Mouse (Mus musculus): ENCODE measurements around the gene Armh3.

The Armh3 gene

DNA sequence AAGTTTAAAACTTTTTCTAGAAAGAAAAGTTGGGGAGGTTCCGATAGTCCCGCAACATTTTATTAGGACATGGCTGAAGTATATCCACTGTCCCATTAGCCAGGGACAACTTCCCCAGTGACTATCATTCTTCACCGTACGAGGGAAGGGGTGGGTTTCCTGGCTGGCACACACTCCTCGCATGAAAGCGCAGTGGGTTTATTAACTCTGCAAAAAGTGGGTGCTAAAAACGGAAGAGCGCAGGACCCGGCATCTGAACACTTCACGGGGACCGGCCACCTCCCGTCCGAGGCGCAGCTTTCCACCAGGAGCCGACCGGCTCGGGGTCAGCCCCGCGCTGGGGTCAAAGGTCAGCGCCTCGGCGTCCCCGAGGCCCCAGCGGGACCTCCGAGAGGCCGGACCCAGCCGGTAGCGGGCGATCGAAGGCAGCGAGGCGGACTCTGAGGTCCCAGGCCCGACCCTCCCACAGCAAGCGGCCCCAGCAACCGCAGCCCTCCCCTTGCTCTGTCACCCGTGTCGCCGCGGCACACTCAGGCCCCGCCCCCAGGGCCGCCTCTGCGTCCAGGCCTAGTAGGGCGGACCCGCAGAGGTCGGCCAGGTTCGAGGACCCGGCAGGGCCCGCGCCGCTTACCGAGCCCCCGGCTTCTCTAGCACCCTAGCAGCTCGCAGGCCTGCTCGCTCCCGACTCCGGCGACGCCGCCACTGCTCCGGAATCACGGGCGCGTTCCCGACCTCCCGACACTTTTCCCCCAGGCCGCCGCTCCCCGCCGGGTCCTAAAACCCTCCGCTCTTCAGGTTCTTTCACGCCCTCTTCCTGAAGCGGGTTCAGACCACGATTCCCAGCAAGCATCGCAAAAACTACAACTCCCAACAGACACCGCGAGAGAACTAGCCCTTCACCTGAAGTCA, at the start of gene Armh3:
Armh3 (minus strand) TSS at position 704 of the 909 bp plus-strand sequence.
- DNase-seq (ENCODE audit: low spot score), result peak; percentile 89

DNA sequence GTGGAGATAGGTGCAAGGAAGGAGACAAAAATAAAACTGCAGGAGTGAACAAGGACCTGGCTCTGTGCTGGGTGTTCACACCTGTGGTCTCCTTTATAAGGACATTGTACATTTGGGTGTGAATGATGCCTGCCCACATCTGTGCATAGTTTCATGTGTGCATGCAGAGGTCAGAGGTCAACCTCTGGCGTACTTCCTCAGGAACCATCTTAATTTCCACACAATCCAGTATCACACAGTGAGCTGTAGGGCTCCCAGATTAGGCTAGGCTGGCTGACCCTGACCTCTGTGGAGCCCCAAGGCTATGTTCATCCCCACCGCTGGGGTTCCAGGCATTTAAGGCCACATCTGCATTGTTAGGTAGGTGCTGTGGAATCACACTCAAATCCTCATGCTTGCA, 49.1 kb upstream of the Armh3 start:
- no peak for DNase-seq (ENCODE audit: low spot score)

DNA sequence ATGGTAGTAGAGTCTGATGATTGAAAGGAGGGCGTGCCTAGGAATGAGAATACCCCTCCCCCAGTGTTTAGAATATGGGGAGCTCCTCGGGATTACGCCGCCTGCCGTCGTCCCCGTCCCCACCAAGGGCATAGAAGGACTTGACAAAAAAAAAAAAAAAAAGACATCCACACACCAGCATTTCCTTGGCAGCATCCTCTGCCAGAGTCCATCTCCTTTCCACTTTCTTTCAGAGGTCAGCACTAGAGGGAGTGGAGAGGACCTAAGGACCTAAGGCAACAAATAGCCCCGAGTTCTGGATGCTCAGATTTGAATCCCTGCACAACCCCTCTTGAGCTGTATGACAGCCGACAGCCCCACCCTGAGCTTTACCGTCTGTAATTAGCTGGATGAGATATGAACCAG, 48.3 kb upstream of the Armh3 start:
- no peak for DNase-seq (ENCODE audit: low spot score)

DNA sequence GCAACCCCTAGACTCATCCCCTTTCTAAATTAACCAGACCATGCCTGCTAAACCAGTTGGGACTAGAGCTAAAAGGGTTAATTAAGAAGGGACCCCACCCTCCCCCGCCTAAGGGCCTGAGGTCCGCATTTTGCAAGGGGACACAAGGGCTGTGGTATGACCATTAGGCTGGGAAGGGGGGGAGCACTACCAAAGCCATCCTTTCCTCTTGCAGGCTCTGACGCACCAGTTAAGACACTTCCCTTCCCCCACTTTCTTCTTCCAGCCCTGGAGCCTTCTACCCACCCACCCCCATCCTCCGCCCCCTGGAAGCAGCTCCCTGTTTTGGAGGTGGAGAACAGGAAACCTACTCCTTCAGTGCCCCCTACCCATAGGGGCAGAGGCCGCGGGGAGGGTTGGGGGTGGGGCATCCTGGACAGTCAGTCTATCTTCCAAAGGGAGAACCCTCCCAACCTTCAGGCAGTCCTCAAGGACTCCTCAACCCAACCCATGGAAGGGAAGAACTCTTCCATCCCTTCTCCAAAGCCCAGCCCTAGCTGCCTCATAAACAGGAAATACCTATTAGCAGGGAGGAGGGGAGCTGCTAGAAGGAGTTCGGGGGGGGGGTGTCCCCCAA, 47.5 kb upstream of the Armh3 start:
- peak; percentile 45 for DNase-seq (ENCODE audit: low spot score)

DNA sequence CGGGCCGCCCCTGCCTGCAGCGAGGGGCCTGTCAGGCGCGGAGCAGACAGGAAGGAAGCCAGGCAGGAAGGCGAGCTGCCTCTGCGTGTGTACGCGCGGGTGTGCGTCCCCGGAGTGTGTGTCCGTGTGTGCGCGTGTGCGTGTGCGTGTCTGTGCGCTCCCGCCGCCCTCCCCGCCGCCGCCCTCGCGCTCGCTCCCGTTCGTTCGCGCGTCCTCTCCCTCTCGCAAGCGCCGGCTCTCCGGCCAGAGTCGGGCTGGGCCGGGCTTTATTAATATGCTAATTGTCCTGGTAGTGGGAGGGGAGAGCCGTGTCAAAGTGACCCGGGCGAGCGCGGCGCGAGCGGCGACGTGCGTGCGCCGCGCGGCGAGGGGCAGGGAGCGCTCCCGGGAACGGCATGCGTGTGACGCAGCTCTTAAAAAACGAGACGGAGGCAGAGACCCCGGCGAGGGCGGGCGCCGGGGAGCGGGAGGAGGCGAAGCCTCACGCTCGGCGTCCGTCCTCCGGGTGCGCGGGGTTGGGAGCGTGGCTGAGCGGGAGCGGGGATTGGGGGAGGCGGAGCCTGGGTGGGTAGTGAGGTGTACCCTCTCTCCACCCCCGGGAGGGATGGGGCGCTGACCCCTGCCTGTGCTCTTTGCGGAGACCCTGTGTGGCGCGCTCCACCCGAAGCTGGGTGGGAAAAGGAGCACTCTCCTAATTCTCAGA, 46.9 kb upstream of the Armh3 start, which contains the start of gene Ldb1:
Ldb1 (minus strand) TSS at position 222 of the 703 bp plus-strand sequence.
- peak; percentile 88 for DNase-seq (ENCODE audit: low spot score)

DNA sequence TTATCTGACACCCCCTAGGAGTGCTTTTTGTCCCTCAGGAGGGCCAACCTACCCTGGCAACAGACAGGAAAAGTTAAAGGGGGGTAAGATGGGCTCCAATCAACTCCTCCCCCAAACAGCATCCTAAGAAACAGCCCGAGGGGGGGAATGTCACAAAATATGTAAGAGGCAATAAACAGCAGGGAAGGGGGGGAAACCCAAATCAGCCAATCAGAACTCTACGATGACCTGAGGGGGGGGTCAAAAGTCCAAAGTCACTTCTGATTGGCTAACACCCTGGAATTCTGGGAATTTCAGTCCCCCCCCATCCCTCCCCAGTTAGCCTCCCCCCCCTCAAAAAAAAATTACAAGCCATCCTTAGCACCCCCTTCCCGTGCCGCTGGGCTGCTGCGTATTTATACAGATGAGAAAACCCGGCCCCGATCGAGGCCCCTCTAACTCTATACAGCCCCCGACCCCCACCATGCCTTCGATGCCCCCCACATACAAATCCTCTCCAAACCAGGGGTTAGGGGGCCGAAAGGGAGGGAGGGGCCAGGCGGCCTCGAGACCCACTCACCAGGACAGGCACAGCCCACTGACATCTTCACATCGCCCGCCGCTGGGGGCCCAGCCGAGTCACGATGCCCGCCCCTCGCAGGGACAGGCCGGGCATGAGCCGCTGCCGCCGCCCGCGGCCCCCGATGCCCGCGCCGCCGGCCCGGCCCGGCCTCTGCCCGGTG, 46.1 kb upstream of the Armh3 start, which contains the start of gene Pprc1:
Pprc1 (plus strand) TSS at position 616 of the 722 bp plus-strand sequence.
- no peak for DNase-seq (ENCODE audit: low spot score)

DNA sequence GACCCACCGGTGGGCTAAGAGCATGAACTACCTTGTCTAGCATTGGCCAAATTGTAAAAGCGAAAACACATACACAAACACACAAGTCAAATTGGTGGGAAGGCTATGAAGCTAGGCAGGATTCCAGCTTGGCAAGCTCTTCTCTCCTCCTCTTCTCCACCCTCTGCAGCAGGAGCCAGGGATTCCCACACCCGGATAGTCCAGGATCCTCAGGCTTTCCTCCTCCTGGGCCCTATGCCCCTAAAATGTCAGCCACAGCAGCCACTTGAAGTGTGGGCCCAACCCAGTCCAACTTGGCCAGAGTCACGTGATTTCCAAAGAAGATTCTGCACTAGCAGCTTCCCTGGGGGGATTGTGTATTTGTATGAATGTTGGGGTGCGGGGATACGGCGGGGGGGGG, 45.1 kb upstream of the Armh3 start:
- DNase-seq (ENCODE audit: low spot score), result no peak

DNA sequence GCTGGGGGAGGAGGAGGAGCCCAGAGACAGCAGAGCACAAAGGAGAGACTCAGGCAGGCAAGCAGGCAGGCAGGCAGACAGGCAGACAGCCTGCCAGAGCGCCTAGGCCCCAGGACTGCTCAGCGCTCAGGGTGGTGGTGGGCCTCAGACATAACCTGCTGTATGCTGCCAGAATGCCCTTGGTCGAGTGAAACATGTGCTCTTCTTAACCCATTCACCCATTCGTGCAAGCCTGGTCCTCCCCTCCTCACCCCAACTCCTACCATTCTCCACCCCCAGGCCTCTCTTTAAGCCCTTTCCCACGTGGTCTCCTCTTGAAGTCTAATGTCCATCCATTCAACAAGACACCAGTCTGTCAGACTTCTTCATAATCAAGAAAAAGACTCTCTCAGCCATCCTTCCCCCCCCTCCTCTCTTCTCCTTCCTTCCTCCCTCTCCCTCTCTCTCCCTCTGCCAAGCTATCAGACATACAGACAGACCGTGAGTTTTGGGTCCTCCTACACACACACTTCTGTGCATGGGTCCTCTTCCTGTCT, 44.3 kb upstream of the Armh3 start:
- no peak for DNase-seq (ENCODE audit: low spot score)

DNA sequence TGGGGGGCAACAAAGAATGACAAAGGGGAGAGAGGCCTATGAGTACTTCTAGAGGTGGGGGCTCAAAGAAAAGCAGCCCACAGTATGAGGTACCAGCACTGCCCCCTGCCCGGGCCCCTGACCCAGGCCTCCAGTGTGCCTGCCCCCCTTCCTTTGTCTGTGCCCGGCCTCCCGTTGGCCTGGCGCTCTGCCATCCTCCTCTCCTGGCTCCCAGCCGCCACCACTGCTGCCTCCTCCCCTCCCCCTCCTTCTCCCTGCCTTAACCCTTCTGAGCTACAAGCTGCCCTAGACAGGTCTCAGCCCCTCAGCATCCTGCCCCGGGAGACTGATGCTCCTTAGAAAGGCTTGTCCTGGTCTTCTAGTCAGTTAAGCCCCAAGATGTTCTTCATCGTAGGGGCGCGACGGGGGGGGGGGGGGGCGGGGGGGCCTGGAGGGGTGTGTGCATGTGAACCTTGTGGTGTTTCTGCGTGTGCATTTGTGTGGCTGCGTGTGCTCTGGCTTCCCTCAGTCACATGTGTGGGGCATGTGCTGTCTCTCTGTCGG, 43.7 kb upstream of the Armh3 start:
- DNase-seq (ENCODE audit: low spot score), result peak; percentile 90

DNA sequence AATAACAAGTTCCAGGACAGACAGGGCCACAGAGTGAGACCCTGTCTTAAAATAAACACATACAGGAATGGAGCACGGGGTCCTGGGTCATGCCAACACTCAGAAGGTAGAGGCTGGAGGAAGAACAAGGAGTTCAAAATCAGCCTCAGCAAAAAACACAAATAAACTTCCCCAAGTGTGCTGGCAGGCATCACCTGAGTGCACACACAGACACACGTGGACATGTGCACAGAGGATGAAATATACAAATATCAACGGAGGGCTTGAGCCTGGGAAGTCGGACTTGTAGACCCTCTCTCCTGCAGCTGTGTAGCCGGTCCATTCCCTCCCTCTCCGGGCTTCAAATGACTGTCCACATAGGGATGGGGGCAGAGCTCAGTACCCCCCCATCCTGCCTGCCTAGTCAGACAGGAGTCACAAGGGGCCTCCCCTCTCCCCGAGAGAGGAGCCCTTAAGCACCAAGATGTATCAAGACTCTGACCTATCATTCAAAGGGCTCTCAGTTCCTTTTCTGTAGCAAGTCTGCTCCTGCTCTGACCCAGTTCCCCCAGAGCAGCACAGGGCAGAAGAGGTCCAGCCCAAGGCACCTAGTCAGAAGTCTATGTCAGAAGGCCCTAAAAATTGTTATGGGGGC, 43.1 kb upstream of the Armh3 start:
- DNase-seq (ENCODE audit: low spot score), result no peak

DNA sequence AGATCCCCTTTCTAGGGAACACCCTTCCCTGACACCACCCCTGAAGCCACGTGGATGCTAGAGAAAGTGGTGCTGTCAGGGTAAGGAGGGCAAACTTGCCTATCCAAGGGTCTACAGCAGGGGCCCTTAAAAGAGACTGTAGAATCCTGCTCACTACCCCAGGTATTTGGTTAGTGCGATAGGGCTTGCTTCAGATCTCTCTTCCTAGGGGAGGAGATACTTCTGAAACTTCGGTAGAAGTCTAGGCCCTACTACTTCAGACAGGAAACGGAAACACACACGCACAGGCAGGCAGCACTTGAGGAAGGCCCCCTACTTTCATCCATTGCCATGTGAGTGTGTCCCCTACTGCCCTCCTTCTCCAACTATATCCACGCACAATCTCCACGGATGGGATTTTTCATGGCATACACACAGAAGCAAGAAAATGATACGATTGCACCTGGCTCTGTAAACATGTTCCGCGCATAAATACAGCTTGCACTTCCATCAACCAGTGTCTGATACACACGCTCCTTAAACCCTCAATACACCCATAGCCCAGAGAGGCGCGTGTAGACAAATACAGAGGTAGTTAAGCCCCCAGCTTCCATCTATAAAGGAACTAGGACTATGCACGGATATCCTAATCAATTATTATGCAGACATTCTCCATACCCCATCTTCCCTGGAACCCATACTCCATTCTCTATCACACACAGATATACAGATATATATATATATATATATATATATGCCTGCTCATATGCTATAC, 42.0 kb upstream of the Armh3 start:
- DNase-seq (ENCODE audit: low spot score), result no peak

DNA sequence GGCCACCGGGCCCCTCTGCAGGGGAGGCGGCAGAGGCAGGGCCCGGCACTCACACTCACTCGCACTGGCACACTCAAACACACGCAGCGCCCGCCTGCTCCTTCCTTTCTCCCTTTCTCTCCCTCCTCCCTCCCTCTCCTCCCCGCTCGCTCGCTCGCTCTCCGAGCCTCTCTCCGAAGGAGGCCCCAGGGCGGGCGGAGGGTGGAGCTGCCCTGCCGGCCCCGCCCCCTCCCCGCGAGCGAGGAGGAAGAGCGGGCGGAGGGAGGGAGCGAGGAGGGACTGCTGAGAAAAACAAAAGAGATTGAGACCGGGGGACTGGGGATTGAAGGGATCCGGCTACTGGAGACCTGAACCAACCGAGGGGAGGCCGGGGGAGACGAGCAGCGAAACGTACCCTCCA, 41.2 kb upstream of the Armh3 start:
- DNase-seq (ENCODE audit: low spot score), result peak; percentile 92

DNA sequence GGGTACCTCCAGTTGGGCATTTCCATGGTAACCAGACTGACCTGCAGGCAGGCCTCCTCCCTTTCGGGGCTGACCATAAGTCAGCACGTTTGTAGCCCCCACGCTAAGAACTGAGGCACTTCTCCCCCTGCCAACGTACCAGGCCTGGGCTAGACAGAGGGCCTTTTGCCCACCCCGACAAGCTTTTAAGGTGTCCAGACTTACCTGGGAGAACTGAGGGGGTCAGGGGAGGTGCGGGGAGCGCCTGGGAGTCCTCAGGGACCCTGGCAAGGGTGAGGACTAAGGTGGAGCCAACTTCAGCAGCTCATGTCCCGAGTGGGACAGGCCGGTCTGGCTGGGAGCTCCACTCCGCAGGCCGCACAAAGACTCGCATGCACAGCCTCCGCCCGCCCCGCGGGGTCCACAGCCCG, 40.6 kb upstream of the Armh3 start:
- DNase-seq (ENCODE audit: low spot score), result peak; percentile 42

DNA sequence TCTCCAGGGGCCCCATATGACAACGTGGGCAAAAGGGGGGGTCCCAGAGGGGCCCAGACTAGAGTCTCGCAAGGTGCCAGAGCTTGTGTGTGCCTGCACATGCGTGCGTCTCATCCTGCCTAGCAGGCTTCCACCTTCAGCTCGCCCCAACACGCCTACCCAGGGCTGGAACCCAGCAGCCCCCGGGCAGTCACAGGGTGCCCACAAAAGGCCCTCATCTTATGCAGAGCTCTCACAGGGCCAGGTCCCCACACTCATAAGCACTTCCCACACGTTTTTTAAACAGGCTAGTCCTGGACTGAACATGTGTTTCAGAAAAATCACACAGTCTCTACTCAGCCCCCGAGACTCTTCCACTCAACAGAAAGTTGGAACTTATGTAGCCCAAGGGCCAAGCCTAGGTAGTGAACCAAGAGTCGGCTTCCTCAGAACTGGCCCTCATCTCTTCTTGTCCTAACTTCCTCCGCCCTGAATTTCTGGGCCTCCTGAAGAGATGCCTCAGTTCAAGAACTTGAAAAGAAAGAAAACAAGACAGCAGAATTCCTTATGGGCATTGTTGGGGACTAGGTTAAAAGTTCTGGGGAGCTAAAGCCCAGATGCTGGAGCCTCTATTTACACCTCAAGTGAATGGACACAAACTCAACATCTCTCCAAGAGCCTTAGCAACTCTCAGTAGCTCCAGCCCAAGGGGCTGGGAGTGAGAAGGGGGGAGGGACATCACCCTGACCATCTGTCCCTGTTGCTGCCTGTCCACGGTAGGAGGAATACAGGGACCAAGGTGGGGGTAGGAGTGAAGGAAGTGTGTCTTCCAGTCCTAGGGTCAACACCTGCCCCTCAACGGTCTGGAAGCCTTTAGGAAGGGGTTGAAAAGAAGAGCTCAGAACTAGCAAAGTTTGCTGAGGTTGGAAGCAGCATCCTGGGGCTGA, 39.9 kb upstream of the Armh3 start:
- DNase-seq (ENCODE audit: low spot score), result no peak

DNA sequence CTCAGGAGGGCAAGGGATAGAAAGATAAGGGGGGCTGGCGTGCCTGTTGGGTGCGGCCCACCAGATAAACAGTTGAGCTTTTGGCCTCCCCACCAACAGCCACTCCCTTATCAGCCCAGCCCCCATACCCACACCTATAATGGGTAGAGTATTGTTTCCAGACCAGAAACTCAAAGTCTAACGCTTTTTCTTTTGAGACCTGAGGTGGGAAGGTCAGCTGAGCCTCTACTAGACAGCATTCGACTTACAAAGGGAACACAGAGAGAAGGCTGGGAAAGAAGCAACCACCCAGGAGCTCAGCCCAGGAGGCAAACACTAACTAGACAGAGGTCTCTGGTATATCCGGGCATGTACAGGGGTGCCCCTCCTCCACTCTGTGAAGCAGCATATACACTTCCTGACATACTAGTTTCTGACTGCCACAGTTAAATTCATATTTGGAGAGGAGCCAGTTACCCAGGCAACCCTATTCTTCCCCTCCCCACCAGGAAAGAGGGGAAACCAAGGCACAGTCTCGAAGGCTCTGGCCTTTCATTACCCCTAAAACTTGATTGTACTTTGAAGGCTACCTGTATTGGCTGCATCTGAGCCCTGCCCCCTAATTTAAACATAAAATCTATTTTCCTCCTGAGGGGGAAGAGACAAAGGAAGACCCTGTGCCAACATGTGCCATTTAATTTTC, 39.1 kb upstream of the Armh3 start:
- DNase-seq (ENCODE audit: low spot score), result no peak

DNA sequence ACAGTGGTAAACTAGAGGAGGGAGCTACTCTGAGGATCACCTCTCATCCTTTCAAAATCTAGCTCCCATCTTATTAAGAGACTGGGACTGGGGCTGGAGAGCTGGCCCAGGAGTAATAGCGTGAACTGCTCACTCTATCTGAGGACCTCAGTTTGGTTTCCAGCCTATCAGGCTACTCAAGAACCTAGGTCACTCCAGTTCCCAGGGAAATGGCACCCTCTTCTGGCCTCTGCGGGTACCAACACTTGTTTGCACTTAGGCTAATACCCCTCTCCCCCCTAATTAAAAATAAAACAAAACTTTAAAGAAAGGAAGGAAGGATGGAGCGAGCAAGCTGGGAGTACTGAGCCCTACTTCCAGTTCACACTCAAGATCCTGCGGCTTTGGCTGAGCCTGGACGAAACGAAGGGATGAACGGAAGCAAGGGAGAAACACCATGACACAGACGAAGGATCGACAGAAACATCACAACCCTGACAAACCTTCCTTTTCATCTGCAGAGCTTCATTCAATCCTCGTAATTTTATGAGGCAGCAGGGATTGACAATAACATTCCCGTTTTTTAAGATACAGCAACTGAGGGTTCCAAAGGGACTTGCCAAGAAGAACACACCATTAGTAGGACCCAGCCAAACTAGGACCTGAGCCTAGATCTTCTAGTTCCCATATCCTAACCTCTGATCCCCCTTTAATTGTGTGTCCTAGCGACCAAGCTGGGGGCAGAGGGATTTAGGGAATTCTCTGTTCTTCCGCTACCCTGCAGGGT, 38.4 kb upstream of the Armh3 start:
- no peak for DNase-seq (ENCODE audit: low spot score)

DNA sequence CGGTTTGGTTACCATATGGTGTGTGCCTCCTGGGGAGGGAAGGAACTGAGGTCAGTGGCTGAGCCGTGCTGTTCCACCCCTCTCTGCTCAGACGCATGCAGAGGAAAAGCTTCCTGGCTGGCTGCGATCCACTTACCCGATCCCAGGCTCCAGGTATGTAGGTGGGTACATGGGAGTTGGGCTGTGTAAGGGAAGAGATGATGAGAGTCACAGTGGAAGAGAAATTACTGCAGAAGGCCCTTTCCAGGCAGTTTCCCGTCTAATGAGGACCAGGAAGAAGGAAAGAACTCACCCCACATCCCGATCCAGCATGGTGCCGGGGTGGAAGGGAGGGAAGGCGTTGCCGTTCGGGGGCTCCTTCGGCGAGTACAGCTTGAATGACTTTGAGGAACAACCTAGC, 37.7 kb upstream of the Armh3 start:
- DNase-seq (ENCODE audit: low spot score), result no peak

DNA sequence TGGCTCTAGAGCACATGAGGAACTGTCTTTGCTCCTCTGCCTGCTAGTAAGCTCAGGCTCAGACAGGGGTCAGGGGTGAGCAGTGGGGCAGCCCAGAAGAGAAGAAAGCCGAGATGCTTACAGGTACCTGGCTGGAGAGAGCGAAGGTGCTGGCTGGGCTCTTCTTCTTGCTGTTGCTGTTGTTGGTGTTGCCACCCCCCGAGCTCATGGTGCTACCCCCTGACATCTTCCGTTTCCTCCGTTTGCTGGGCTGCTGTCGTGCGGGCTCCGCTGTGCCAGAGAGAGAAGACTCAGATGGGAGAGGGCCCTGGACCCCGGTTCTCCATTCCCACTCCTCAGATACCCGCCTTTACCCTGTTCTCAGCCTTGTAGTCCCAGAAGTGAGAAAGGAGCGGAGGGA, 35.6 kb upstream of the Armh3 start:
- DNase-seq (ENCODE audit: low spot score), result no peak
